Mouse (Mus musculus) limb, embryonic 14.5 days (tissue): ENCODE results near the gene Cdh26. TPM values are rescaled to one million over a fixed set of nuclear protein-coding genes. Genes with fewer than 3 reads are reported as not detected.

ENCODE experiments used
- ATAC-seq: fragments of 200-750 bp; cut with Nextera tagmentation; 2 replicates; pipeline ENCODE4 v1.8.0; 2017; ENCODE audit warnings: low read depth, moderate number of reproducible peaks, moderate TSS enrichment; ENCODE audit not compliant: low FRiP score
- DNase-seq: peaks from one replicate; pipeline ENCODE4 v3.0.0-alpha.2; 2015; ENCODE audit warnings: low spot score
- H3K27ac ChIP-seq: fragments of 300-500 bp; sonication (generic); replicated peaks from 2 replicates; pipeline ENCODE4 v1.5.1; 2014; ENCODE audit warnings: low read depth, mild to moderate bottlenecking, low read length, moderate library complexity, mixed read lengths
- H3K27me3 ChIP-seq: fragments of 300-500 bp; sonication (generic); 2 replicates; pipeline ENCODE4 v1.6.1; 2014; ENCODE audit warnings: low read length, mixed read lengths; ENCODE audit not compliant: control insufficient read depth, insufficient read depth
- H3K36me3 ChIP-seq: fragments of 300-500 bp; sonication (generic); 2 replicates; pipeline ENCODE4 v1.6.1; 2014; ENCODE audit warnings: mild to moderate bottlenecking, low read length, moderate library complexity, mixed read lengths; ENCODE audit not compliant: control insufficient read depth, insufficient read depth
- H3K4me1 ChIP-seq: fragments of 300-500 bp; sonication (generic); 2 replicates; pipeline ENCODE4 v1.6.1; 2014; ENCODE audit warnings: antibody characterized with exemption, low read length, mixed read lengths; ENCODE audit not compliant: control insufficient read depth, insufficient read depth
- H3K4me2 ChIP-seq: fragments of 300-500 bp; sonication (generic); replicated peaks from 2 replicates; pipeline ENCODE4 v1.6.1; 2014; ENCODE audit warnings: low read depth, mild to moderate bottlenecking, low read length, moderate library complexity; ENCODE audit not compliant: severe bottlenecking
- H3K4me3 ChIP-seq: fragments of 300-500 bp; sonication (generic); replicated peaks from 2 replicates; pipeline ENCODE4 v1.5.1; 2014; ENCODE audit warnings: low read length
- H3K9ac ChIP-seq: fragments of 300-500 bp; sonication (generic); 2 replicates; pipeline ENCODE4 v1.6.1; 2014; ENCODE audit warnings: mild to moderate bottlenecking, low read depth, low read length, moderate library complexity; ENCODE audit not compliant: severe bottlenecking
- H3K9me3 ChIP-seq: fragments of 300-500 bp; sonication (generic); 2 replicates; pipeline ENCODE4 v1.6.1; 2016; ENCODE audit warnings: low read length; ENCODE audit not compliant: control insufficient read depth
- POLR2A ChIP-seq: fragments of 200-500 bp; IDR thresholded peaks from 2 replicates; pipeline ENCODE4 v1.8.0; 2012; ENCODE audit warnings: inconsistent platforms, mild to moderate bottlenecking, moderate library complexity, borderline replicate concordance; ENCODE audit not compliant: insufficient read depth, insufficient read length; ENCODE audit errors: extremely low read depth
- WGBS: fragments of 180-500 bp; shearing (Covaris S2); extraction: QIAGEN DNeasy Blood & Tissue Kit; methylation state at CpG from one replicate; pipeline ENCODE4 v1.1.7; 2014; 5-methylcytosine and 5-hydroxymethylcytosine counted together
- polyA plus RNA-seq, 2 experiments: library from polyadenylated mRNA; depleted of rRNA in 1 of 2; stranded (reverse) in 1 of 2; unstranded in 1 of 2; fragments of >200 nt; fragmentation: Nextera tagmentation in 1 of 2; extraction: Ambion mirVana in 1 of 2; gene quantifications; 2 replicates each; pipeline versions ENCODE4 v1.2.1 to v1.2.3; 2012 to 2014

The Cdh26 gene
- polyA plus RNA-seq, 2 experiments: 0.21 to 0.33 TPM

DNA sequence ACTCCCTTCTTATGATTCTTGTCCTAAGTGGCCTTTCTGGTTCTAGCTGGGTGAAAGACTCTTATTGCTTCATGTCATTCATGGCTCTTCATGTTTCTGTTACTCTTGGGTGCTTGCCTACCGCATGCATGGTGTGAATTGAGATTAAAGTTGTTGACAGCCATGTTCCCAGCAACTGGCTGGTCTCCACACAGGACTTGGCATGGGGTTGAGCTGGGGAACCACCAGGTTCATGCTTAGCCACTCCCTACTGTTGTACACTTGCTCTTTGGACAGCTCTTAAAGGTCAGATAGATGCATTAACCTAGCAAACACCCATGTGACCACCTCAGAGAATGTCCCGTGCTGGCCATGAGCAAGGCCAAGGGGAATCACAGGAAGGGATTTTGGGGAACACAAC is 50.6 kb downstream of the Cdh26 start:
- H3K36me3 ChIP-seq: no peaks in the 10 kb centered on the region
- 81% methylated on average over 2 of the region's 2 CpGs for WGBS
- no peak overlapping the region for H3K4me3 ChIP-seq
- H3K27me3 ChIP-seq: no peaks in the 10 kb centered on the region
- TF ChIP-seq POLR2A: no peak
- DNase-seq (no peak), ATAC-seq (no peak)
- no peak overlapping the region for H3K4me2 ChIP-seq
- H3K27ac ChIP-seq: no peak overlapping the region
- no peaks in the 10 kb centered on the region for H3K4me1 ChIP-seq
- H3K9ac ChIP-seq: no peak overlapping the region
- no peaks in the 10 kb centered on the region for H3K9me3 ChIP-seq

- DNase-seq (no peak), ATAC-seq (no peak)
- Histone ChIP-seq H3K27me3 (no peaks in the 10 kb centered on the region), H3K4me3 (no peak overlapping the region), H3K9ac (no peak overlapping the region), H3K27ac (no peak overlapping the region), H3K4me1 (peaks cover 4% of the 10 kb centered on the region; the same call in 1 of the 2 replicates), H3K36me3 (no peaks in the 10 kb centered on the region), H3K9me3 (no peaks in the 10 kb centered on the region), H3K4me2 (no peak overlapping the region)
- TF ChIP-seq POLR2A: no peak
- 34% methylated on average over 10 of the region's 10 CpGs for WGBS
Observed at GRCm38 (mm10) chr2:178483462-178483861, 53.1 kb downstream of the Cdh26 start.

- H3K36me3 ChIP-seq: no peaks in the 10 kb centered on the region
- H3K27me3 ChIP-seq: no peaks in the 10 kb centered on the region
- no peak overlapping the region for H3K4me2 ChIP-seq
- no peak overlapping the region for H3K27ac ChIP-seq
- H3K9me3 ChIP-seq: no peaks in the 10 kb centered on the region
- H3K9ac ChIP-seq: no peak overlapping the region
- no peak overlapping the region for H3K4me3 ChIP-seq
- DNase-seq: no peak
- 63% methylated on average over 4 of the region's 4 CpGs for WGBS
- no peak for TF ChIP-seq POLR2A
- peaks cover 4% of the 10 kb centered on the region; the same call in 1 of the 2 replicates for H3K4me1 ChIP-seq
- no peak for ATAC-seq
Observed at GRCm38 (mm10) chr2:178488276-178488675, 57.9 kb downstream of the Cdh26 start.

- peaks cover 4% of the 10 kb centered on the region; the same call in 1 of the 2 replicates for H3K4me1 ChIP-seq
- no peaks in the 10 kb centered on the region for H3K9me3 ChIP-seq
- H3K4me3 ChIP-seq: no peak overlapping the region
- ATAC-seq (no peak), DNase-seq (no peak)
- no peak overlapping the region for H3K4me2 ChIP-seq
- no peak overlapping the region for H3K27ac ChIP-seq
- H3K36me3 ChIP-seq: no peaks in the 10 kb centered on the region
- H3K27me3 ChIP-seq: no peaks in the 10 kb centered on the region
- WGBS: 72% methylated on average over 9 of the region's 9 CpGs
- TF ChIP-seq POLR2A: no peak
- no peak overlapping the region for H3K9ac ChIP-seq
Observed at GRCm38 (mm10) chr2:178490245-178490920, 60.1 kb downstream of the Cdh26 start.

GRCm38 (mm10) chr2:178494066-178494465 is 63.7 kb downstream of the Cdh26 start:
- H3K4me3 ChIP-seq: no peak overlapping the region
- ATAC-seq: no peak
- H3K36me3 ChIP-seq: no peaks in the 10 kb centered on the region
- no peak overlapping the region for H3K27ac ChIP-seq
- H3K9me3 ChIP-seq: no peaks in the 10 kb centered on the region
- no peak for TF ChIP-seq POLR2A
- no peak for DNase-seq
- no peaks in the 10 kb centered on the region for H3K27me3 ChIP-seq
- H3K4me2 ChIP-seq: no peak overlapping the region
- H3K4me1 ChIP-seq: peaks cover 9% of the 10 kb centered on the region
- 47% methylated on average over 11 of the region's 11 CpGs for WGBS
- H3K9ac ChIP-seq: no peak overlapping the region
